In the genomic region with DNA sequence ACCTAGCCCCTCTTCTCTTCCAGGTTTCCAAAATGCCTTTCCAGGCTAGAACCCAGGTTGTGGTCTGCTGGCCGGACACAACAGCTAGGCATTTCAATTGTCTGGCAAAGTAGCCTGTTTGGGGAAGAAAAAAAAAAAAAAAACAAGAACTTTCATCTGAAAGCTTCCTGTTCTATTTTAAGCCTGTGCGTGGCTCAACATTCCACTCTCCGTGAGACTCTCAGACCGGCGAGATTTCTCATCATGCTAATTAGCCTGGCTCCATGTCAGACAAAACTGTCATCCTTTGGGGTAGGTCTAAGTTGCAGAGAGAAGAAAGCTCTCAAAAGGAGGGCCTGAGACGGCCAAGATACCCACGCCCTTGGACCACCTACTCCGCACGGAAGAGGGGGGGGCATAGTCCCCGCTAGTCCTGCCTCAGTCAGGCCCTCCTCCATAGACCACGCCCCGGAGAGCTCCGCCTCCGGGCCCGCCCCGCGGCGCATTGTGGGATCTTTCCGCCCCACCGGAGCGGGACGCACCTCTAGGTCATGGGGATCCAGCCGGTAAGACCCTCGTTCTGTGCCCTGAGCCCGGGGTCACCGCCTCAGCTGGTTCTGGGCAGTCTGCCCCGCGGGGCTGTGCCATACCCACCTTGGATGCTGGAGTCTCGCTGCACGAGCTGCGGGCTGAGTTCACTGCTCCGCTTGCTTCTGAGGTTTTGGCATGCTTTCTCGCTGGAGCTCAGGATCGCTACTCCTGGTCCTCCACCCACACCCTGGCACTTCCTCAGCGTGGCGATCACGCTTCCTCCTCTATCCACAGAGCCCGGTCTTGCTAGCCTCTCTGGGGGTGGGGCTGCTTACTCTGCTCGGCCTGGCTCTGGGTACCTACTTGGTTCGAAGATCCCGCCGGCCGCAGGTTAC, we compare ENCODE assay signal across 8 mouse cellular contexts. TPM values are rescaled to one million over a fixed set of nuclear protein-coding genes. Genes with fewer than 3 reads are reported as not detected.
DNase-seq lines count a peak whose midpoint lies in the region; ATAC-seq lines count a peak whose summit lies in the region.

Cyb5r1 (plus strand) TSS at position 51 of the 905 bp plus-strand sequence.

- peak within 1 kb of the TSS; percentile 82 for H3K4me2 ChIP-seq in intestine, embryonic 14.5 days (ENCODE audit: low read length)

- H3K9me3 ChIP-seq in intestine, embryonic 14.5 days (ENCODE audit: control insufficient read depth, low read length): no peaks in the 10 kb centered on the region

- peak; percentile 77 to 82 for DNase-seq in adrenal gland, adult 18-20 months (ENCODE audit: low spot score in 2 of 2)
- peak; percentile 63 for DNase-seq in embryo, embryonic 11.5 days (ENCODE audit: low read depth, low spot score)
- peak; percentile 78 for DNase-seq in gastrocnemius, postnatal 25 days
- DNase-seq in intestine, embryonic 14.5 days (ENCODE audit: low spot score): peak; percentile 95
- peak; percentile 50 to 64 for DNase-seq in left cerebral cortex, postnatal 14 days (ENCODE audit: low spot score in 2 of 2)
- DNase-seq in right cerebral cortex, postnatal 36 days (ENCODE audit: low spot score in 2 of 2): peak; percentile 49 to 66
- DNase-seq in c-Kit-positive CD71-positive TER-119-positive erythroid progenitor cells, embryonic 14.5 days (ENCODE audit: low spot score): no peak

- WGBS in intestine, embryonic 14.5 days: under 1% methylated on average over 43 of the region's 43 CpGs

- H3K4me1 ChIP-seq in intestine, embryonic 14.5 days (replicated peaks; ENCODE audit: control insufficient read depth, insufficient read depth, low read length): peaks cover 7% of the 10 kb centered on the region

- intact Hi-C loops in left cerebral cortex, postnatal 14 days (cut with DNase I): no loop called here

- H3K4me3 ChIP-seq in intestine, embryonic 14.5 days (ENCODE audit: low read depth, low read length): peak within 1 kb of the TSS; percentile 82

- no peaks in the 10 kb centered on the region for H3K27me3 ChIP-seq in intestine, embryonic 14.5 days (replicated peaks; ENCODE audit: control insufficient read depth, insufficient read depth, low read length)

- H3K36me3 ChIP-seq in intestine, embryonic 14.5 days (ENCODE audit: control insufficient read depth, insufficient read depth, low read length): peaks cover 35% of the 10 kb centered on the region

- ATAC-seq in intestine, embryonic 14.5 days (replicated peaks; ENCODE audit: low FRiP score, low TSS enrichment, low read depth): peak; percentile 98
- peak; percentile 98 for ATAC-seq in megakaryocyte-erythroid progenitor cell, adult 5-6 weeks (replicated peaks; ENCODE audit: low FRiP score, low TSS enrichment, poor library complexity, severe bottlenecking)

- peak within 1 kb of the TSS; percentile 66 for H3K9ac ChIP-seq in intestine, embryonic 14.5 days (ENCODE audit: low read length)

- peak within 1 kb of the TSS; percentile 8 for H3K27ac ChIP-seq in intestine, embryonic 14.5 days (ENCODE audit: low read depth)

RNA-seq across cellular contexts. Expression of gene Cyb5r1, which starts in this region (rescaled TPM):
- total RNA-seq in adrenal gland, adult 18-20 months (2021): 10 to 100 TPM; 33.0 to 57.8 TPM
- 10 to 100 TPM; 80.3 to 88.3 TPM for total RNA-seq in gastrocnemius, postnatal 25 days (2021)
- polyA plus RNA-seq in intestine, embryonic 14.5 days (2014; fragmentation: Nextera tagmentation; extraction: Ambion mirVana): 34.9 and 38.3 TPM in 2 replicates
- total RNA-seq in left cerebral cortex, postnatal 14 days (2021): 10 to 100 TPM; 15.9 TPM
- 33.0 and 38.9 TPM in 2 replicates for total RNA-seq in megakaryocyte-erythroid progenitor cell, adult 5-6 weeks (2014; fragmentation: Nextera tagmentation)
- 16.3 and 24.8 TPM in 2 replicates for total RNA-seq in megakaryocyte-erythroid progenitor cell, adult 5-6 weeks (2017)
